Mouse (Mus musculus) C2C12 (cell line): Measurements from ENCODE around the gene Cog4. TPM values are rescaled to one million over a fixed set of nuclear protein-coding genes. Genes with fewer than 3 reads are reported as not detected.
A peak's percentile ranks its signal among the peaks of the same experiment; 100 is the strongest.

ENCODE experiments used
- H3K27me3 ChIP-seq: one replicate; pipeline ENCODE4 v1.6.1; 2011; ENCODE audit not compliant: control insufficient read depth, insufficient read depth, insufficient read length
- H3K36me3 ChIP-seq: one replicate; pipeline ENCODE4 v1.6.1; 2011; ENCODE audit not compliant: control insufficient read depth, insufficient read depth
- H3K4me3 ChIP-seq: one replicate; pipeline ENCODE4 v1.5.1; 2011; ENCODE audit warnings: mild to moderate bottlenecking, control low read depth; ENCODE audit not compliant: poor library complexity, insufficient read depth, severe bottlenecking
- H3K79me2 ChIP-seq: one replicate; pipeline ENCODE4 v1.6.1; 2011; ENCODE audit not compliant: control insufficient read depth, insufficient read depth
- H3K79me3 ChIP-seq: one replicate; pipeline ENCODE4 v1.6.1; 2011; ENCODE audit warnings: low read depth, control low read depth
- H3ac ChIP-seq: one replicate; pipeline ENCODE3; 2011; ENCODE audit warnings: low read depth; ENCODE audit not compliant: control insufficient read depth, insufficient read length
- CEBPB ChIP-seq: IDR thresholded peaks from one replicate; pipeline ENCODE4 v1.6.1; 2011; ENCODE audit warnings: low read depth, mild to moderate bottlenecking, control low read depth, moderate library complexity
- CTCF ChIP-seq: IDR thresholded peaks from one replicate; pipeline ENCODE4 v1.5.1; 2011; ENCODE audit not compliant: control insufficient read depth, insufficient read depth, insufficient read length
- FOSL1 ChIP-seq: IDR thresholded peaks from one replicate; pipeline ENCODE4 v1.8.0; 2011; ENCODE audit warnings: mild to moderate bottlenecking, low read length; ENCODE audit not compliant: poor library complexity, insufficient read depth, severe bottlenecking
- MAX ChIP-seq: IDR thresholded peaks from one replicate; pipeline ENCODE4 v1.6.1; 2011; ENCODE audit warnings: mild to moderate bottlenecking, control low read depth
- MYOD1 ChIP-seq: IDR thresholded peaks from one replicate; pipeline ENCODE4 v1.6.1; 2011; ENCODE audit warnings: low read depth; ENCODE audit not compliant: control insufficient read depth, insufficient read length
- MYOG ChIP-seq: IDR thresholded peaks from one replicate; pipeline ENCODE4 v1.6.1; 2011; ENCODE audit not compliant: control insufficient read depth, insufficient read length; ENCODE audit errors: extremely low read depth
- USF1 ChIP-seq: IDR thresholded peaks from one replicate; pipeline ENCODE4 v1.6.1; 2011; ENCODE audit warnings: low read depth, mild to moderate bottlenecking, control low read depth, moderate library complexity
- polyA plus RNA-seq: library from polyadenylated mRNA; unstranded; fragments of >200 nt; fragmentation: generic; extraction: Trizol; gene quantifications from one replicate; pipeline ENCODE4 v1.2.1, GENCODE M21; 2012; ENCODE audit warnings: missing spikeins

Gene Cog4
- polyA plus RNA-seq, 1 experiment: 36.9 TPM

DNA sequence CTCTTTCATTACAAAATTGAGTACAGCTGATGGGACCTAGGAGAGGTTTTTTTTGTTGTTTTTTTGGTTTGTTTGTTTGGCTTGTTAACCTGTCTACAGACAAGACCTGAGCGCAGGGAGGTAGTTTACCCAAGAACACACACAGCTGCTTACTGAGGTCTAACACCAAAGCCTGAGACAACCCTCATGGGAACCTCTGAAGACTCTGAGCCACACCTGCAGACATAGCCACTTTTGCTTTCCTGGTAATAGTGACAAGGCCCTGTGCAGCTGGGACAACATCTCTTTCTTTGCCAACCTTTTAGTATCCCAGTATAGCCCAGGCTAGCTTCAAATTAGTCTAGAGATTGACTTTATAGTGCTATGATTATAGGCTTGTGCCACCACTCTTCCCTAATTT lies 40.3 kb upstream of the Cog4 start:
- Histone ChIP-seq H3ac (no peak overlapping the region), H3K36me3 (peaks cover 34% of the 10 kb centered on the region), H3K79me2 (no peaks in the 10 kb centered on the region), H3K79me3 (no peaks in the 10 kb centered on the region), H3K4me3 (no peak overlapping the region), H3K27me3 (no peaks in the 10 kb centered on the region)
- TF ChIP-seq FOSL1 (no peak), MAX (no peak), CTCF (no peak), MYOD1 (no peak), CEBPB (no peak), USF1 (no peak), MYOG (no peak)

- Histone ChIP-seq H3K79me2 (peaks cover 11% of the 10 kb centered on the region), H3K36me3 (peaks cover 60% of the 10 kb centered on the region), H3K79me3 (peaks cover 3% of the 10 kb centered on the region), H3K4me3 (no peak overlapping the region), H3K27me3 (no peaks in the 10 kb centered on the region), H3ac (no peak overlapping the region)
- no peak for TF ChIP-seq CTCF
- no peak for TF ChIP-seq MYOD1
- no peak for TF ChIP-seq MAX
- TF ChIP-seq FOSL1: no peak
- no peak for TF ChIP-seq CEBPB
- no peak for TF ChIP-seq MYOG
- TF ChIP-seq USF1: no peak
Observed at GRCm38 (mm10) chr8:110808495-110809472, 37.6 kb upstream of the Cog4 start.

- Histone ChIP-seq H3K79me2 (peaks cover 20% of the 10 kb centered on the region), H3K27me3 (no peaks in the 10 kb centered on the region), H3K4me3 (no peak overlapping the region), H3ac (no peak overlapping the region), H3K36me3 (peaks cover 71% of the 10 kb centered on the region), H3K79me3 (peaks cover 4% of the 10 kb centered on the region)
- no peak for TF ChIP-seq MYOD1
- peak; percentile 63 for TF ChIP-seq USF1
Observed at GRCm38 (mm10) chr8:110809831-110810230, 36.6 kb upstream of the Cog4 start.

GRCm38 (mm10) chr8:110810481-110811065 lies 35.8 kb upstream of the Cog4 start:
- Histone ChIP-seq H3K36me3 (peaks cover 78% of the 10 kb centered on the region), H3K79me2 (peaks cover 23% of the 10 kb centered on the region), H3K4me3 (no peak overlapping the region), H3K79me3 (peaks cover 4% of the 10 kb centered on the region), H3K27me3 (no peaks in the 10 kb centered on the region), H3ac (no peak overlapping the region)
- TF ChIP-seq CEBPB (no peak), FOSL1 (no peak)

DNA sequence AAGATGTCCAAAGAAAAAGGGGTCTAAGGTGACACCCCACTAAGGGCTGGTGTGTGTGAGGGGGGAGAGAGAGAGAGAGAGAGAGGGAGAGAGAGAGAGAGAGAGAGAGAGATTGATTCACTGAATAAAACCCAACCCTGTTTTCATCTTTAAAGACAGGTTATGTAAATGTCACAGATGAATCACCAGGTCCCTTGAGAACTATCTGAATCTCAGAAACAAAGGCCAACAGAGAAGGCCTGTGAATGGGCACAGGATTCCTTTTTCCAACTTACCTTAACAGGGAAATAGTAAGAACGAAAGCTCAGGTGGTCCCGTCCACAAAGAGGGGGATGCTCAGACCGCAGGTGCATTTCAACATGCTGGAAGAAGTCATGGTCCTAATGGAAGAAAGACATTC lies 35.3 kb upstream of the Cog4 start:
- H3K4me3 ChIP-seq: no peak overlapping the region
- peaks cover 4% of the 10 kb centered on the region for H3K79me3 ChIP-seq
- H3K79me2 ChIP-seq: peaks cover 26% of the 10 kb centered on the region
- H3ac ChIP-seq: no peak overlapping the region
- no peaks in the 10 kb centered on the region for H3K27me3 ChIP-seq
- no peak for TF ChIP-seq MAX
- TF ChIP-seq USF1: no peak
- TF ChIP-seq MYOG: no peak
- TF ChIP-seq CTCF: no peak
- TF ChIP-seq FOSL1: no peak
- TF ChIP-seq MYOD1: no peak
- TF ChIP-seq CEBPB: no peak
- peaks cover 83% of the 10 kb centered on the region for H3K36me3 ChIP-seq
